Comparison of ENCODE assay signal across 27 mouse cellular contexts in genomic region chr17:87475356-87475755, GRCm38 (mm10). TPM values are rescaled to one million over a fixed set of nuclear protein-coding genes. Genes with fewer than 3 reads are reported as not detected.
A peak's percentile ranks its signal among the peaks of the same experiment; 100 is the strongest.
DNase-seq lines count a peak whose midpoint lies in the region; ATAC-seq lines count a peak whose summit lies in the region.
"Had no signal": no experiment of that assay in that cellular context is flagged by ENCODE, and none has a peak within 500 bp of the region (broad histone marks: within the 10 kb centered on the region; RNA-seq: fewer than 3 reads in every experiment).

No protein-coding gene starts in this region.

- 47% methylated on average over 8 of the region's 8 CpGs for WGBS in heart, embryonic 10.5 days
- WGBS in midbrain, embryonic 11.5 days: 65% methylated on average over 8 of the region's 8 CpGs
- whole genome bisulfite sequencing in midbrain, embryonic 15.5 days: 69% methylated on average over 8 of the region's 8 CpGs
- 31% methylated on average over 8 of the region's 8 CpGs for WGBS in large intestine, adult 2 months

- no peak overlapping the region for H3K9ac ChIP-seq in midbrain, embryonic 11.5 days (ENCODE audit: low read length)
- no peak overlapping the region for H3K9ac ChIP-seq in midbrain, embryonic 15.5 days
- H3K9ac ChIP-seq: forebrain, embryonic 15.5 days; hindbrain, embryonic 15.5 days; limb, embryonic 13.5 days; liver, embryonic 14.5 days had no signal

- no peak for ATAC-seq in midbrain, embryonic 11.5 days (ENCODE audit: low FRiP score)
- ATAC-seq in midbrain, embryonic 15.5 days (replicated peaks): no peak
- ATAC-seq: activated CD4-positive, CD25-positive, alpha-beta regulatory T cell, adult 4 months; forebrain, embryonic 15.5 days; Patski had no signal

- H3K4me3 ChIP-seq in heart, embryonic 10.5 days: no peak overlapping the region
- no peak overlapping the region for H3K4me3 ChIP-seq in midbrain, embryonic 11.5 days (ENCODE audit: low read depth, low read length)
- no peak overlapping the region for H3K4me3 ChIP-seq in midbrain, embryonic 15.5 days
- H3K4me3 ChIP-seq: forebrain, embryonic 15.5 days; hindbrain, embryonic 15.5 days had no signal

- no peaks in the 10 kb centered on the region for H3K9me3 ChIP-seq in heart, embryonic 10.5 days
- no peaks in the 10 kb centered on the region for H3K9me3 ChIP-seq in midbrain, embryonic 11.5 days (ENCODE audit: control insufficient read depth, low read length)
- H3K9me3 ChIP-seq in midbrain, embryonic 15.5 days: no peaks in the 10 kb centered on the region
- H3K9me3 ChIP-seq: forebrain, embryonic 15.5 days; hindbrain, embryonic 15.5 days; limb, embryonic 13.5 days had no signal

- H3K27ac ChIP-seq in heart, embryonic 10.5 days: peak overlapping the region; percentile 16; the same call in 1 of the 2 replicates
- no peak overlapping the region for H3K27ac ChIP-seq in midbrain, embryonic 11.5 days (ENCODE audit: low read depth, low read length)
- no peak overlapping the region for H3K27ac ChIP-seq in midbrain, embryonic 15.5 days
- H3K27ac ChIP-seq: forebrain, embryonic 15.5 days; hindbrain, embryonic 15.5 days; limb, embryonic 13.5 days; liver, embryonic 14.5 days had no signal

- peaks cover 56% of the 10 kb centered on the region for H3K4me1 ChIP-seq in heart, embryonic 10.5 days
- H3K4me1 ChIP-seq in midbrain, embryonic 11.5 days (ENCODE audit: control insufficient read depth, insufficient read depth, low read length): peaks cover 15% of the 10 kb centered on the region; the same call in 1 of the 2 replicates
- peaks cover 15% of the 10 kb centered on the region for H3K4me1 ChIP-seq in midbrain, embryonic 15.5 days

- H3K27me3 ChIP-seq in heart, embryonic 10.5 days (ENCODE audit: insufficient read depth, poor library complexity, severe bottlenecking): peaks cover 8% of the 10 kb centered on the region
- H3K27me3 ChIP-seq in midbrain, embryonic 11.5 days (ENCODE audit: control insufficient read depth, insufficient read depth, low read length): peaks cover 10% of the 10 kb centered on the region
- no peaks in the 10 kb centered on the region for H3K27me3 ChIP-seq in midbrain, embryonic 15.5 days (replicated peaks)
- H3K27me3 ChIP-seq: forebrain, embryonic 15.5 days; hindbrain, embryonic 15.5 days; Patski had no signal

- DNase-seq in heart, embryonic 10.5 days (ENCODE audit: low spot score): no peak
- no peak for DNase-seq in heart, adult 11 months
- peak; percentile 33 to 45 for DNase-seq in left cerebral cortex, adult 18-20 months (ENCODE audit: low spot score in 2 of 2)
- no peak for DNase-seq in left cerebral cortex, adult 9 months (ENCODE audit: low spot score in 2 of 2)
- DNase-seq in midbrain, embryonic 11.5 days (ENCODE audit: low spot score, missing footprints): peak; percentile 70
- peak; percentile 42 for DNase-seq in large intestine, adult 2 months (ENCODE audit: low read depth, low spot score)
- DNase-seq: adrenal gland, postnatal 14 days; B cell, adult 2 months; cerebellum, adult 2 months; gastrocnemius, postnatal 14 days; heart, postnatal 36 days; kidney, adult 18-20 months; lung, postnatal 14 days; retina, postnatal 1 day; spleen, adult 18-20 months had no signal

- no peak overlapping the region for H3K4me2 ChIP-seq in midbrain, embryonic 11.5 days
- no peak overlapping the region for H3K4me2 ChIP-seq in midbrain, embryonic 15.5 days

- no peaks in the 10 kb centered on the region for H3K36me3 ChIP-seq in heart, embryonic 10.5 days
- no peaks in the 10 kb centered on the region for H3K36me3 ChIP-seq in midbrain, embryonic 11.5 days (ENCODE audit: control insufficient read depth, insufficient read depth, low read length)
- H3K36me3 ChIP-seq in midbrain, embryonic 15.5 days (replicated peaks): no peaks in the 10 kb centered on the region
- H3K36me3 ChIP-seq: forebrain, embryonic 15.5 days; hindbrain, embryonic 15.5 days; limb, embryonic 13.5 days had no signal

RNA-seq across cellular contexts. Expression of gene Calm2, which starts 28.6 kb away (rescaled TPM):
- polyA plus RNA-seq in heart, embryonic 10.5 days (2016; fragmentation: Nextera tagmentation; extraction: Ambion mirVana): 738 and 942 TPM in 2 replicates
- total RNA-seq in left cerebral cortex, adult 18-20 months (2021): 1,000 to 10,000 TPM; 2,255 to 2,273 TPM
- polyA plus RNA-seq in midbrain, embryonic 11.5 days (2014; fragmentation: Nextera tagmentation; extraction: Ambion mirVana): 1,326 and 1,445 TPM in 2 replicates
- polyA plus RNA-seq in midbrain, embryonic 15.5 days (2015; fragmentation: Nextera tagmentation; extraction: Ambion mirVana): 1,861 and 1,975 TPM in 2 replicates
- polyA plus RNA-seq in large intestine, adult 2 months (2012; rRNA removed): 92.6 and 104 TPM in 2 replicates

RNA-seq across cellular contexts. Expression of gene Stpg4, which starts 47.8 kb away (rescaled TPM):
- 0.52 TPM in 1 of 2 replicates, not detected in the other for polyA plus RNA-seq in heart, embryonic 10.5 days (2016; fragmentation: Nextera tagmentation; extraction: Ambion mirVana)
- total RNA-seq in left cerebral cortex, adult 18-20 months (2021): not detected
- polyA plus RNA-seq in midbrain, embryonic 11.5 days (2014; fragmentation: Nextera tagmentation; extraction: Ambion mirVana): not detected in 2 replicates
- polyA plus RNA-seq in midbrain, embryonic 15.5 days (2015; fragmentation: Nextera tagmentation; extraction: Ambion mirVana): 0.42 and 0.54 TPM in 2 replicates
- polyA plus RNA-seq in large intestine, adult 2 months (2012; rRNA removed): not detected in 2 replicates
- total RNA-seq: adrenal gland, postnatal 14 days; gastrocnemius, postnatal 14 days; heart, postnatal 36 days; monocyte, adult 5-6 weeks; neutrophil, adult 5-6 weeks had no signal
- polyA plus RNA-seq: activated CD4-positive, CD25-positive, alpha-beta regulatory T cell, adult 4 months; cerebellum, adult 2 months; embryonic facial prominence, embryonic 11.5 days; forebrain, embryonic 15.5 days; heart, embryonic 11.5 days; hindbrain, embryonic 15.5 days; limb, embryonic 13.5 days; liver, embryonic 14.5 days; Patski; stomach, embryonic 14.5 days had no signal

Comparison
In these comparisons a context has a peak if more than half of its experiments do, and no peak if none do; other contexts are left out.
1. DNase-seq: peak in left cerebral cortex, adult 18-20 months (2 of 2), midbrain, embryonic 11.5 days (single experiment) and large intestine, adult 2 months (single experiment); none in heart, embryonic 10.5 days (single experiment), heart, adult 11 months (single experiment) and left cerebral cortex, adult 9 months (0 of 2).